25 mouse cellular contexts compared by ENCODE assay signal in the genomic region with DNA sequence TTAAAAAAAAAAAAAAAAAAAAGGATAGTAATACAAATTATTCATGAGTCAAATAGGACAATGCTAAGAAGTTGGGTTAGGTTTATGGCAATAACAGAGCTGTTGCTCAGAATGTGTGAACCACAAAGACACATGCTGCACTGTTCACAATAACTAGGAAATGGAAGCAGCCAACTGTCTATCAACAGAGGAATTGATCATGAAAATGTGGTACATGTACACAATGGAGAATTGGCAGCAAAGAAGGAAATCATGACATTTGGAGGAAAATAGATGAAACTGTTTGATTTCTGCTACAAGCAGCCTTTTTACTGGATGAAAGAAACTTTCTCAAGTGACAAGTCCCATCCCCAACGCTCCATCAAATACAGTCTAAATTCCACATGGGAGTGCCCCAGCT.
"Had no signal": no experiment of that assay in that cellular context is flagged by ENCODE, and none has a peak within 500 bp of the region (broad histone marks: within the 10 kb centered on the region; RNA-seq: fewer than 3 reads in every experiment).

No protein-coding gene starts in this region.

- H3K27ac ChIP-seq: gastrocnemius, adult 2 months; hindbrain, embryonic 10.5 days; hindbrain, embryonic 12.5 days; hindbrain, embryonic 14.5 days; intestine, embryonic 15.5 days; left cerebral cortex, adult 2 months; limb, embryonic 10.5 days; limb, embryonic 12.5 days; liver, embryonic 13.5 days; liver, embryonic 15.5 days had no signal

- DNase-seq: gastrocnemius, adult 2 months; gastrocnemius, postnatal 10 days; gastrocnemius, postnatal 25 days; heart, postnatal 10 days; heart, postnatal 4 days; kidney, adult 18-20 months; kidney, adult 8-10 months; kidney, postnatal 10 days; kidney, postnatal 25 days; kidney, postnatal 4 days; liver; liver, embryonic 13.5 days had no signal

- ATAC-seq: hindbrain, embryonic 16.5 days; inflammation-experienced regulatory T-cells, adult 6 months; intestine, embryonic 15.5 days; intestine, postnatal 0 days had no signal

- H3K36me3 ChIP-seq: hindbrain, embryonic 10.5 days; hindbrain, embryonic 12.5 days; intestine, embryonic 15.5 days; limb, embryonic 10.5 days; limb, embryonic 12.5 days; liver, embryonic 13.5 days; liver, embryonic 15.5 days had no signal

- H3K4me2 ChIP-seq: heart, embryonic 11.5 days; hindbrain, embryonic 12.5 days; hindbrain, embryonic 14.5 days; intestine, embryonic 15.5 days; limb, embryonic 12.5 days; liver, embryonic 11.5 days; liver, embryonic 13.5 days; liver, embryonic 15.5 days had no signal

- H3K9ac ChIP-seq: hindbrain, embryonic 12.5 days; hindbrain, embryonic 14.5 days; intestine, embryonic 15.5 days; limb, embryonic 12.5 days; liver, embryonic 13.5 days; liver, embryonic 15.5 days had no signal

- H3K27me3 ChIP-seq: hindbrain, embryonic 12.5 days; intestine, embryonic 15.5 days; limb, embryonic 12.5 days had no signal

- H3K4me1 ChIP-seq: hindbrain, embryonic 10.5 days; hindbrain, embryonic 12.5 days; intestine, embryonic 15.5 days; limb, embryonic 10.5 days; limb, embryonic 12.5 days had no signal

- H3K4me3 ChIP-seq: gastrocnemius, adult 2 months; hindbrain, embryonic 10.5 days; hindbrain, embryonic 12.5 days; intestine, embryonic 15.5 days; left cerebral cortex, adult 2 months; limb, embryonic 10.5 days; limb, embryonic 12.5 days; liver, embryonic 13.5 days; liver, embryonic 15.5 days had no signal

- H3K9me3 ChIP-seq: hindbrain, embryonic 10.5 days; hindbrain, embryonic 12.5 days; intestine, embryonic 15.5 days; limb, embryonic 10.5 days; limb, embryonic 12.5 days; liver, embryonic 13.5 days; liver, embryonic 15.5 days had no signal
